Mouse (Mus musculus) kidney, embryonic 14.5 days (tissue): Measurements from ENCODE around the gene Gm42878. TPM values are rescaled to one million over a fixed set of nuclear protein-coding genes. Genes with fewer than 3 reads are reported as not detected.

Experiments used
- ATAC-seq: fragments of 200-750 bp; cut with Nextera tagmentation; 2 replicates; pipeline ENCODE4 v1.8.0; 2017; ENCODE audit warnings: moderate number of reproducible peaks, mild to moderate bottlenecking, moderate TSS enrichment, moderate library complexity; ENCODE audit not compliant: low FRiP score, low TSS enrichment
- H3K27ac ChIP-seq: fragments of 300-500 bp; sonication (generic); 2 replicates; pipeline ENCODE4 v1.5.1; 2014; ENCODE audit warnings: low read depth, mild to moderate bottlenecking, low read length, moderate library complexity, mixed read lengths
- H3K27me3 ChIP-seq: fragments of 300-500 bp; sonication (generic); 2 replicates; pipeline ENCODE4 v1.6.1; 2014; ENCODE audit warnings: mild to moderate bottlenecking, low read length; ENCODE audit not compliant: control insufficient read depth, insufficient read depth
- H3K36me3 ChIP-seq: fragments of 300-500 bp; sonication (generic); 2 replicates; pipeline ENCODE4 v1.6.1; 2014; ENCODE audit warnings: low read length, mixed read lengths; ENCODE audit not compliant: control insufficient read depth, insufficient read depth
- H3K4me1 ChIP-seq: fragments of 300-500 bp; sonication (generic); 2 replicates; pipeline ENCODE4 v1.6.1; 2014; ENCODE audit warnings: low read length, mixed read lengths; ENCODE audit not compliant: control insufficient read depth, insufficient read depth
- H3K4me2 ChIP-seq: fragments of 300-500 bp; sonication (generic); replicated peaks from 2 replicates; pipeline ENCODE4 v1.6.1; 2014; ENCODE audit warnings: low read depth, mild to moderate bottlenecking, low read length
- H3K4me3 ChIP-seq: fragments of 300-500 bp; sonication (generic); 2 replicates; pipeline ENCODE4 v1.5.1; 2014; ENCODE audit warnings: mild to moderate bottlenecking, low read length
- H3K9ac ChIP-seq: fragments of 300-500 bp; sonication (generic); 2 replicates; pipeline ENCODE4 v1.6.1; 2014; ENCODE audit warnings: low read depth, mild to moderate bottlenecking, low read length, moderate library complexity
- H3K9me3 ChIP-seq: fragments of 300-500 bp; sonication (generic); 2 replicates; pipeline ENCODE4 v1.6.1; 2016; ENCODE audit warnings: low read length; ENCODE audit not compliant: control insufficient read depth
- WGBS: fragments of 180-500 bp; shearing (Covaris S2); extraction: QIAGEN DNeasy Blood & Tissue Kit; methylation state at CpG from one replicate; pipeline ENCODE4 v1.1.7; 2014; 5-methylcytosine and 5-hydroxymethylcytosine counted together
- polyA plus RNA-seq: library from polyadenylated mRNA; unstranded; fragments of >200 nt; fragmentation: Nextera tagmentation; extraction: Ambion mirVana; gene quantifications from 2 replicates; pipeline ENCODE4 v1.2.1, GENCODE M21; 2014

Gm42878 gene
- polyA plus RNA-seq, result not detected in 2 replicates

DNA sequence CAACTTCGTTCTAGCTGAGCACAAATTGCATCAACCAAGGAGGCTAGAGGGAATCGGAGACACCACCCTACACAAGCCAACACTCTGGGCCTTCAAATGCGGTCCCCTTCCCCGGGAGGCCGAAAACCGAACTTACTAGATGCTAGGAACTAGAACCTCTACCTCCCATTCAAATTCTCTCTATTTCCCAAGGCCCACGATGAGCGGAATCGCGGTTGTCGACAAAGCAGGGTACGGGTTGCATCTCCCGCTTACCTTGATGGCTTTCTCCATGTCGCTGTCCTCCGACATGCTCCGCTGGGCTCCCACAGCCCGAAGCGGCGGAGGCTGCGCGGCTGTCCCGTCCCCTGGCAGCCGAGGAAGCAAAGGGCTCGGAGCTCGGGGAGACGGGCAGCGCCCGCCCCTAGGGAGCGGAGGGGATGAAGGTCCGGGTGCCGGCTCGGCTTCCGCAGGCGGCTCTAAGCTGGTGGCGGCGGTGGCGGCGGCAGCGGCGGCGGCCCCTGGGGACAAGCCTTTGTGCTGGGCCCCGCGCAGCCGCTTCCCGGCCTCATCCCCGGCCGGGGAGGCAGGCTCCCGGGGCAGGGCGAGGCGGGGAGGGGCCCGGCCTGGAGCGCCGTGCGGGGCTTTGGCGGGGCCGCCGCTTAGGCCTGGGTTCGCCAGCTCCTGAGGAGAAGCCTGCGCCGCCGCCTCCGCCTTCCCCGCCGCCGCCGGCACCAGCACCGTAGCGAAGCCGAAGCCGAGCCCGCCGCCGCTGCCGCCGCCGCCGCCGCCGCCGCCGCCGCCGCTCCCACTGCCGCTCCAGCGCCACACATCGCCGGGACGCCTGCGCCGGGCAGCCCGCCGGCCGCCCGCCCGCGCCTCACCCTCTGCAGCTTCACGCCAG lies at the start of gene Gm42878, which contains the start of gene Adam1a:
Gm42878 (minus strand) TSS at position 573 of the 883 bp plus-strand sequence.
Adam1a (minus strand) TSS at position 573 of the 883 bp plus-strand sequence.
- Histone ChIP-seq H3K9ac (peak within 1 kb of the TSS; percentile 99), H3K4me1 (peaks cover 16% of the 10 kb centered on the region), H3K36me3 (no peaks in the 10 kb centered on the region), H3K27ac (peak within 1 kb of the TSS; percentile 89), H3K9me3 (no peaks in the 10 kb centered on the region), H3K27me3 (no peaks in the 10 kb centered on the region), H3K4me2 (peak within 1 kb of the TSS; percentile 93), H3K4me3 (peak within 1 kb of the TSS; percentile 100)
- 1% methylated on average over 54 of the region's 97 CpGs for WGBS
- peak; percentile 30 for ATAC-seq

DNA sequence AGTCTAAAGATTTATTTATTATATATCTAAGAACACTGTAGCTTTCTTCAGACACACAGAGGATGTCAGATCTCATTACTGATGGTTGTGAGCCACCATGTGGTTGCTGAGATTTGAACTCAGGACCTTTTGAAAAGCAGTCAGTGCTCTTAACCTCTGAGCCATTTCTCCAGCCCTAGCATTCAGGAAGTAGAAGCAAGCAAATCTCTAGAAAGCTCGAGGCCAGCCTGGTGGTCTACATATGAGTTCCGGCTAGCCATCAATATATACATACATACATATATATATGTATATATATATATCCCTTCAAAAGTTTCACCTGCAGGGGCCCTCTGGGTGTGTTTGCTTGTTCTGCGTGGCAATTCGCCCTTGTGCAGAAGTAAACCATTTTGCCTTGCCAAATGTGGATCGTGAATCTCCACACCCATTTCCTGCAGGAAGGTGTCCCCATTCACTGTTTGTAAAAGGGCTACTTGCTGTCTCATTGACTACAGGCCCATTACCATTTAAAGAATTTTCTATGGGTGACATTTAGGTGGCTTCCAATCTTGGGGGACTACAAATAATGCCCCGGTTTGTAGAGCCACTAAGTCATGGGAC lies 49.5 kb upstream of the Gm42878 start:
- ATAC-seq, result no peak
- H3K27ac ChIP-seq, result no peak overlapping the region
- 85% methylated on average over 6 of the region's 6 CpGs for WGBS
- peaks cover 17% of the 10 kb centered on the region for H3K4me1 ChIP-seq
- H3K4me3 ChIP-seq, result no peak overlapping the region
- no peak overlapping the region for H3K9ac ChIP-seq
- H3K9me3 ChIP-seq, result no peaks in the 10 kb centered on the region
- H3K27me3 ChIP-seq, result no peaks in the 10 kb centered on the region
- no peaks in the 10 kb centered on the region for H3K36me3 ChIP-seq
- no peak overlapping the region for H3K4me2 ChIP-seq

DNA sequence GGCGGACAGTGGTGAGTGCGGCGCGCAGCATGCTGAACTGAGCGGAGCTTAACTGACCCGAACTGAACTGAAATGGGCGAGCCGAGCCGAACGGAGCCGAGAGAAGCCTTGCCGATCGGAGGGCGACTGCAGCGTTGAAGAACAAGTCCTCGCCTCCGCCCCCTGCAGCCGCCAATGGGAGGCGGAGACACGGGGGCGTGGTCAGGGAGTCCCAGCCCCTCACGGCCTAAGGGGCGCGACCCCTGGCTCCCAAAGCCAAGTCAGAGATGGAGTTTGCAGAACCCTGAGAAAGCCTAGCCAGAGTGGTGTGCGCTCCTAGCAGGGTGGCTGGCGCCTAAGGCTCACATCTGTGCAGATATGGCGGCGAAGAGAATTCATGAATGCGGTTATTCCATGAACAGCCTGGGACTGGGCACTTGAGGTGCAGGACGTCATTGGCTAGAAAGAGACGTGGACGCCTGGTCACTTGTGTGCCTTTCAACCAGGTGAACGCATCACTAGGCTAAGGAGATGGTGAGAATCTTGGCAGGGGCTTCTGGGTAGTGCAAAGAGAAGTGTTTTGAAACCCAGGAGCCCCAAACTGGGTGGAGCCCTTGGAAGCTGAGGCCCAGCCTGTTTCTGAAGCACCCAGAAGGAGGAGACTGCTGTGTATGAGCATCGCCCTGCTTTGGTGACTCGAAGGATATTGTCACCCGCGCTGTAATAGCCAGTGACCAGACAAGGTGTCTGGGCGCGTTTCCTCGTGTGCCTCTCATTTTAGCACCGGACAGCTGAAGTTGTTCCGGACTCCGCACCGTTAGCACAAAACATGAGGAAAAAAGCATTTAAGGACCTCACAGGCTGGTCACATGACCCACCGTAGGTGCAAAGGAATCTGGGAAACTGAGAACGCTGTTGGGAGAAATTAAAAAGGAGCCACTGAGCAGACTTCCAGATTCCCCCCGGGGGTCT lies 48.4 kb upstream of the Gm42878 start, which contains the start of gene Aldh2:
Aldh2 (minus strand) TSS at position 374 of the 951 bp plus-strand sequence.
- Histone ChIP-seq H3K9me3 (no peaks in the 10 kb centered on the region), H3K4me2 (peak within 1 kb of the TSS; percentile 94), H3K36me3 (no peaks in the 10 kb centered on the region), H3K9ac (peak within 1 kb of the TSS; percentile 78), H3K27ac (peak within 1 kb of the TSS; percentile 65), H3K4me1 (peaks cover 17% of the 10 kb centered on the region), H3K4me3 (peak within 1 kb of the TSS; percentile 80), H3K27me3 (no peaks in the 10 kb centered on the region)
- 3% methylated on average over 47 of the region's 47 CpGs for WGBS
- peak; percentile 92 for ATAC-seq

DNA sequence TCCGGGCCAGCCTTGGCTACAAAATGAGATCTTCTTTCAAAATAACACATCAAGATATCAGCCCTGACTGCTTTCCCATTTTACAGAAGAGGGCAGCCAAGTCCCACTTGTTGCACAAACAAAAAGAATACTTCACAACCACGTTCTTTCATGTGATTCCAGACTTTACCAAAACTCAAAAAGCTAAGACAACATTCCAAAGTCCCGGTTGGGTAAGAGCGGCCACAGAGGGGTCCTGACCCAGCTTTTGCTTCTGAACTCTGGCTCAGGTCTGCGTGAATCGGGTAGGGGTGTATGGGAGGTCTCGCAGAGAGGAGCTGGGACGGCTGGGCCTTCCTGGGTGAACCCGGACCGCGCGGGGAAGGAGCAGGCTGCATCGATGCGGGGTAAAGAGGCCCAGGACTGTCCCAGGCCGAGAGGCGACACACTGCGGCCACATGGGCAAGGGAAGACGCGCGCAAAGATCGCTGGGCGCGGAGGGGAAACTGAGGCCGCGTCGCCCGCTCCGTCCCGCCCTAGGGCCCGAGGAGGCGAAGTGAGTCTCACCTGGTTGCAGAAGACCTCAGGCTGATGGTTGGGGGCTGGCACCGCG lies 47.6 kb upstream of the Gm42878 start:
- peak overlapping the region; percentile 94 for H3K4me2 ChIP-seq
- 4% methylated on average over 33 of the region's 33 CpGs for WGBS
- peak; percentile 58 for ATAC-seq
- H3K4me3 ChIP-seq, result peak overlapping the region; percentile 80
- H3K27me3 ChIP-seq, result no peaks in the 10 kb centered on the region
- no peaks in the 10 kb centered on the region for H3K36me3 ChIP-seq
- peak overlapping the region; percentile 78 for H3K9ac ChIP-seq
- H3K4me1 ChIP-seq, result peaks cover 17% of the 10 kb centered on the region
- H3K9me3 ChIP-seq, result no peaks in the 10 kb centered on the region
- peak overlapping the region; percentile 32; the same call in 1 of the 2 replicates for H3K27ac ChIP-seq

DNA sequence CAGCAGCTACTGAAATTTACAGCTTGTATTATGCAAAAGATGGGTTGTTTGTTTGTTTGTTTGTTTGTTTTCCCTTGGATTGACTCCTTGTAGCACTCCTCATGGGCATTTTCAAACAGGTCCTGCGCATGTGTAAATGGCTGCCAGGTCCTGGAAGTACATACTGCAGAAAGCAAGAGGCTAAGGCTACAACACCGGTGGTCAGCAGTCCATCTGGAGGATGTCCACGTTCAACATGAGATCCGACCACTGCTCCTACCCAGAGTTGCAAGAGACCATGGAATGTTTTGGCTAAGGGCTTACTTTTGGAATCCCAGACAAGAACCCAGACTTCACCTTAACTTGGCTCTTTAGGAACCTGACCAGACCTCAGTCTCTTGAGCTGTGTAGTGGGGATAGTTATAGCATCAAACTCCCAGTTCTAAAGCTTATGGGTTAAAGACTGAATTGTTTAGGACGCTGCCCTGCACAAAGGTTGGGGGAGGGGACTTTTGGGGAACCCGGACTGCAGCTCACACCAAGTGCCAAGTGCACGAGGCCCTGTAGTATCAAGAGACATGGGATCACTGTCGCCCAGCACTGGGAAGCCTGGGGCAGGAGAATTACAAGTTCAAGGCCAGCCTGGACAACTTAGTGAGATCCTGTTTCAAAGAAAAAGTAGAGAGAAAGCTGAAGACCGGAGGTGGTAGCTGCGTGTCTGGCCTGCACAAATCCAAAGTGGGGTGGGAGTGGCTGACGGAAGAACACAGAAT lies 47.0 kb upstream of the Gm42878 start:
- Histone ChIP-seq H3K36me3 (no peaks in the 10 kb centered on the region), H3K27ac (no peak overlapping the region), H3K4me2 (peak overlapping the region; percentile 94), H3K4me1 (peaks cover 17% of the 10 kb centered on the region), H3K9me3 (no peaks in the 10 kb centered on the region), H3K4me3 (peak overlapping the region; percentile 80), H3K9ac (0 out of 2 replicates have a peak overlapping the region, but pooled peaks have one; percentile 78), H3K27me3 (no peaks in the 10 kb centered on the region)
- no peak for ATAC-seq
- 51% methylated on average over 11 of the region's 11 CpGs for WGBS

DNA sequence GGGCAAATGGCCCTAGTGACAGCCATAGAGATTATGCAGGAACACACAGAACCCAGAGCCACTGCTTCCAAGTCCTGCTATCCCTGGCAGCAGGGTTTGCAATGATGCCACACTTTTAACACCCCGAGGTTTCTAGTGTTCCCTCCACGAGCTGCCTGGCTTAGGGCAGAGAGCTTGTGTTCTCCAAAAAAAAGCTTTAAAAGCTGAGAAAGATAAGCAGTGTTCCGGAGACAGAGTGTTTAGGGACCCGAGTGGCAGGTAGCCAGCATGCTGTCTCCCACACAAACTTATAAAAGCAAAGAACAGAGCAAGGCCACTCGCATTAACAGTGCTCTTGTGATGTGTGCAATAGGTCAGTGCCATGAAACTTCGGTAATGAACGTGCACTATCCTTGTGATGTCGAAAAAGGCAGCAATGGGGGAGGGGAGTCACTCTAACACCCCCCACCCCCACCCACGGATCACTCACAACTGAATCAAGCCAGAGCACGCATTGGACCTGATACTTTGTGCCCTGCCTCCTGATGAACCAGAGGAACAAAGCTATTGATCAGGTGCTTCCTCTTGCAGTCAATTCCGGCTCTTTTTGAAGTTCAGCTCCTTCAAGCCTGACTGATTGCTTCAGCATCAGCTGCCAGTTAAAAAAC lies 46.3 kb upstream of the Gm42878 start:
- no peaks in the 10 kb centered on the region for H3K9me3 ChIP-seq
- 54% methylated on average over 11 of the region's 11 CpGs for WGBS
- H3K27me3 ChIP-seq, result no peaks in the 10 kb centered on the region
- H3K4me3 ChIP-seq, result no peak overlapping the region
- peaks cover 23% of the 10 kb centered on the region for H3K4me1 ChIP-seq
- H3K27ac ChIP-seq, result no peak overlapping the region
- H3K4me2 ChIP-seq, result no peak overlapping the region; the same call in 1 of the 2 replicates
- H3K36me3 ChIP-seq, result no peaks in the 10 kb centered on the region
- no peak overlapping the region for H3K9ac ChIP-seq
- no peak for ATAC-seq

DNA sequence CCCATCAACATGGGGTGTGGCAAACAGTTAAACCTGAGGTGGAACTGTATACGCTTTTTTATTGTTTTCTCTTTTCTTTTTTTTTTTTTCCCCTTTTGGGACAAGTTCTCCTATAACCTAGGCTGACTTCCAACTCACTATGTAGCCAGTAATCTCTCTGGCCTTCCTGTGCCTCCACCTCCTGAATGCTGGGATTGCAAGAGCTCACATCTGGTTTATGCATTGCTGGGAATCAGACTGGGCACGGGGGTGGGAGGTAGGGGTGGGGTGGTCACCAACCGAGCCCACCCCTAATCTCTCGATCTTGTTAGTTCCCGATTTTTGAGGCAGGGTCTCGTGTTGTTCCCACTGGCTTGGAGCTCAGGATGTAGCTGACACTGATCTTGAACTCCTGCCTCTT lies 44.6 kb upstream of the Gm42878 start:
- no peaks in the 10 kb centered on the region for H3K9me3 ChIP-seq
- 90% methylated on average over 6 of the region's 6 CpGs for WGBS
- no peaks in the 10 kb centered on the region for H3K36me3 ChIP-seq
- no peak overlapping the region for H3K4me2 ChIP-seq
- H3K9ac ChIP-seq, result no peak overlapping the region
- H3K27me3 ChIP-seq, result no peaks in the 10 kb centered on the region
- no peak overlapping the region for H3K27ac ChIP-seq
- H3K4me3 ChIP-seq, result no peak overlapping the region
- ATAC-seq, result no peak
- H3K4me1 ChIP-seq, result peaks cover 23% of the 10 kb centered on the region
